Mouse (Mus musculus): ENCODE measurements around the gene Specc1.

GRCm38 (mm10) chr11:62223962-62224361 lies 267.4 kb downstream of the Specc1 start:
- TF ChIP-seq CTCF (IDR thresholded peaks at IDR 0.05; ENCODE audit: low read depth): no peak
- TF ChIP-seq EP300 (IDR thresholded peaks at IDR 0.05; ENCODE audit: low read depth): no peak
